Mouse (Mus musculus) liver, embryonic 13.5 days (tissue): ENCODE measurements at regions not wholly inside any gene's neighbourhood (a gene's known extent, or its start where the extent isn't known, plus 50 kb on each side); places are given as distances from the start of the nearest gene placed in this dataset.

Experiments
- ATAC-seq: fragments of 200-750 bp; cut with Nextera tagmentation; 2 replicates; pipeline ENCODE4 v1.8.0; 2017; ENCODE audit warnings: low read depth, mild to moderate bottlenecking, moderate number of reproducible peaks, moderate library complexity
- DNase-seq: peaks from one replicate; pipeline ENCODE4 v3.0.0; 2022
- H3K27ac ChIP-seq: fragments of 300-500 bp; sonication (generic); 2 replicates; pipeline ENCODE4 v1.5.1; 2015; ENCODE audit warnings: moderate library complexity, mild to moderate bottlenecking, inconsistent platforms
- H3K27me3 ChIP-seq: fragments of 300-500 bp; sonication (generic); 2 replicates; pipeline ENCODE4 v1.6.1; 2015; ENCODE audit warnings: mild to moderate bottlenecking, inconsistent platforms
- H3K36me3 ChIP-seq: fragments of 300-500 bp; sonication (generic); 2 replicates; pipeline ENCODE4 v1.6.1; 2015; ENCODE audit warnings: mild to moderate bottlenecking, inconsistent platforms
- H3K4me1 ChIP-seq: fragments of 300-500 bp; sonication (generic); replicated peaks from 2 replicates; pipeline ENCODE4 v1.6.1; 2015; ENCODE audit warnings: inconsistent platforms
- H3K4me2 ChIP-seq: fragments of 300-500 bp; sonication (generic); 2 replicates; pipeline ENCODE4 v1.6.1; 2015; ENCODE audit warnings: inconsistent platforms, mild to moderate bottlenecking, moderate library complexity
- H3K4me3 ChIP-seq: fragments of 300-500 bp; sonication (generic); replicated peaks from 2 replicates; pipeline ENCODE4 v1.5.1; 2015; ENCODE audit warnings: mild to moderate bottlenecking, inconsistent platforms
- H3K9ac ChIP-seq: fragments of 300-500 bp; sonication (generic); 2 replicates; pipeline ENCODE4 v1.6.1; 2015; ENCODE audit warnings: mild to moderate bottlenecking, inconsistent platforms
- H3K9me3 ChIP-seq: fragments of 300-500 bp; sonication (generic); replicated peaks from 2 replicates; pipeline ENCODE4 v1.6.1; 2016; ENCODE audit warnings: inconsistent platforms
- whole genome bisulfite sequencing: fragments of 180-500 bp; shearing (Covaris S2); methylation state at CpG from one replicate; pipeline ENCODE4 v1.1.7; 2015; ENCODE audit not compliant: insufficient replicate concordance; 5-methylcytosine and 5-hydroxymethylcytosine counted together

GRCm38 (mm10) chr5:119427511-119428019 lies 242.9 kb upstream of the Tbx3 start:
- H3K27me3 ChIP-seq, result no peaks in the 10 kb centered on the region

GRCm38 (mm10) chr5:119431271-119431756 lies 239.2 kb upstream of the Tbx3 start:
- Histone ChIP-seq H3K27me3 (0 out of 2 replicates have a peak, but pooled peaks cover 5% of the 10 kb centered on the region), H3K27ac (no peak overlapping the region), H3K9me3 (no peaks in the 10 kb centered on the region), H3K4me1 (no peaks in the 10 kb centered on the region), H3K9ac (no peak overlapping the region), H3K4me3 (no peak overlapping the region), H3K36me3 (no peaks in the 10 kb centered on the region), H3K4me2 (no peak overlapping the region)
- ATAC-seq, result no peak
- DNase-seq, result no peak
- 67% methylated on average over 9 of the region's 9 CpGs for WGBS

More at GRCm38 (mm10) chr5:119427511-119428019, 242.9 kb upstream of the Tbx3 start:
- 66% methylated on average over 12 of the region's 12 CpGs for WGBS
- no peak overlapping the region for H3K4me2 ChIP-seq
- H3K27ac ChIP-seq, result no peak overlapping the region
- no peaks in the 10 kb centered on the region for H3K4me1 ChIP-seq
- ATAC-seq (no peak), DNase-seq (no peak)
- H3K9me3 ChIP-seq, result no peaks in the 10 kb centered on the region
- no peaks in the 10 kb centered on the region for H3K36me3 ChIP-seq
- H3K4me3 ChIP-seq, result no peak overlapping the region
- no peak overlapping the region for H3K9ac ChIP-seq

- Histone ChIP-seq H3K27ac (no peak overlapping the region), H3K4me1 (no peaks in the 10 kb centered on the region), H3K9ac (no peak overlapping the region), H3K4me2 (no peak overlapping the region), H3K9me3 (no peaks in the 10 kb centered on the region), H3K27me3 (0 out of 2 replicates have a peak, but pooled peaks cover 5% of the 10 kb centered on the region), H3K36me3 (no peaks in the 10 kb centered on the region), H3K4me3 (no peak overlapping the region)
- DNase-seq (no peak), ATAC-seq (no peak)
- WGBS, result 58% methylated on average over 7 of the region's 7 CpGs
Measured at GRCm38 (mm10) chr5:119434572-119434971, 235.9 kb upstream of the Tbx3 start.

GRCm38 (mm10) chr5:119448494-119448893 lies 222.0 kb upstream of the Tbx3 start:
- WGBS, result 66% methylated on average over 4 of the region's 4 CpGs
- DNase-seq (no peak), ATAC-seq (no peak)
- no peak overlapping the region for H3K4me3 ChIP-seq
- no peaks in the 10 kb centered on the region for H3K4me1 ChIP-seq
- no peak overlapping the region for H3K4me2 ChIP-seq
- H3K27ac ChIP-seq, result no peak overlapping the region
- no peaks in the 10 kb centered on the region for H3K9me3 ChIP-seq
- no peak overlapping the region for H3K9ac ChIP-seq
- no peaks in the 10 kb centered on the region for H3K36me3 ChIP-seq
- no peaks in the 10 kb centered on the region for H3K27me3 ChIP-seq

GRCm38 (mm10) chr5:119449166-119449565 lies 221.3 kb upstream of the Tbx3 start:
- no peak overlapping the region for H3K4me3 ChIP-seq
- no peaks in the 10 kb centered on the region for H3K9me3 ChIP-seq
- DNase-seq (no peak), ATAC-seq (no peak)
- no peaks in the 10 kb centered on the region for H3K4me1 ChIP-seq
- no peaks in the 10 kb centered on the region for H3K36me3 ChIP-seq
- H3K27ac ChIP-seq, result no peak overlapping the region
- H3K9ac ChIP-seq, result no peak overlapping the region
- 51% methylated on average over 7 of the region's 7 CpGs for WGBS
- H3K4me2 ChIP-seq, result no peak overlapping the region
- no peaks in the 10 kb centered on the region for H3K27me3 ChIP-seq

- Histone ChIP-seq H3K4me3 (no peak overlapping the region), H3K36me3 (no peaks in the 10 kb centered on the region), H3K4me1 (no peaks in the 10 kb centered on the region), H3K9me3 (no peaks in the 10 kb centered on the region), H3K4me2 (no peak overlapping the region), H3K27ac (no peak overlapping the region), H3K9ac (no peak overlapping the region), H3K27me3 (no peaks in the 10 kb centered on the region)
- ATAC-seq, result no peak
- WGBS, result 54% methylated on average over 3 of the region's 3 CpGs
- no peak for DNase-seq
Measured at GRCm38 (mm10) chr5:119459751-119460150, 210.7 kb upstream of the Tbx3 start.

- no peaks in the 10 kb centered on the region for H3K4me1 ChIP-seq
- H3K9ac ChIP-seq, result no peak overlapping the region
- no peak for ATAC-seq
- H3K27ac ChIP-seq, result no peak overlapping the region
- no peaks in the 10 kb centered on the region for H3K27me3 ChIP-seq
- H3K4me2 ChIP-seq, result no peak overlapping the region
- H3K4me3 ChIP-seq, result no peak overlapping the region
- H3K36me3 ChIP-seq, result no peaks in the 10 kb centered on the region
- no peaks in the 10 kb centered on the region for H3K9me3 ChIP-seq
- DNase-seq, result no peak
- WGBS, result 47% methylated on average over 14 of the region's 14 CpGs
Measured at GRCm38 (mm10) chr5:119462659-119463530, 207.6 kb upstream of the Tbx3 start.

GRCm38 (mm10) chr5:119464553-119464952 lies 205.9 kb upstream of the Tbx3 start:
- 27% methylated on average over 4 of the region's 4 CpGs for WGBS
- Histone ChIP-seq H3K9me3 (no peaks in the 10 kb centered on the region), H3K4me1 (no peaks in the 10 kb centered on the region), H3K4me2 (no peak overlapping the region), H3K9ac (no peak overlapping the region), H3K36me3 (no peaks in the 10 kb centered on the region), H3K27ac (no peak overlapping the region), H3K27me3 (no peaks in the 10 kb centered on the region), H3K4me3 (no peak overlapping the region)
- DNase-seq, result no peak
- ATAC-seq, result no peak

- ATAC-seq (no peak), DNase-seq (no peak)
- no peak overlapping the region for H3K27ac ChIP-seq
- no peaks in the 10 kb centered on the region for H3K9me3 ChIP-seq
- H3K36me3 ChIP-seq, result no peaks in the 10 kb centered on the region
- no peaks in the 10 kb centered on the region for H3K4me1 ChIP-seq
- 55% methylated on average over 13 of the region's 13 CpGs for WGBS
- H3K4me2 ChIP-seq, result no peak overlapping the region
- no peaks in the 10 kb centered on the region for H3K27me3 ChIP-seq
- H3K9ac ChIP-seq, result no peak overlapping the region
- no peak overlapping the region for H3K4me3 ChIP-seq
Measured at GRCm38 (mm10) chr5:119467346-119468085, 203.0 kb upstream of the Tbx3 start.

- no peak overlapping the region for H3K9ac ChIP-seq
- WGBS, result 53% methylated on average over 2 of the region's 2 CpGs
- DNase-seq, result no peak
- no peak overlapping the region for H3K4me2 ChIP-seq
- no peak overlapping the region for H3K27ac ChIP-seq
- ATAC-seq, result no peak
- H3K4me1 ChIP-seq, result peaks cover 8% of the 10 kb centered on the region
- H3K9me3 ChIP-seq, result no peaks in the 10 kb centered on the region
- H3K4me3 ChIP-seq, result no peak overlapping the region
- H3K36me3 ChIP-seq, result no peaks in the 10 kb centered on the region
- no peaks in the 10 kb centered on the region for H3K27me3 ChIP-seq
Measured at GRCm38 (mm10) chr5:119477926-119478325, 192.5 kb upstream of the Tbx3 start.

GRCm38 (mm10) chr5:119478331-119478730 lies 192.1 kb upstream of the Tbx3 start:
- DNase-seq (no peak), ATAC-seq (no peak)
- Histone ChIP-seq H3K9ac (no peak overlapping the region), H3K4me3 (no peak overlapping the region), H3K4me1 (peaks cover 8% of the 10 kb centered on the region), H3K9me3 (no peaks in the 10 kb centered on the region), H3K27ac (no peak overlapping the region), H3K4me2 (no peak overlapping the region), H3K36me3 (no peaks in the 10 kb centered on the region), H3K27me3 (no peaks in the 10 kb centered on the region)
- 73% methylated on average over 4 of the region's 4 CpGs for WGBS
